Mouse (Mus musculus) kidney, postnatal 0 days (tissue): ENCODE results near the gene Clpx. TPM values are rescaled to one million over a fixed set of nuclear protein-coding genes. Genes with fewer than 3 reads are reported as not detected.

Source experiments
- ATAC-seq: fragments of 200-750 bp; cut with Nextera tagmentation; replicated peaks from 2 replicates; pipeline ENCODE4 v1.8.0; 2017; ENCODE audit warnings: low read depth, moderate number of reproducible peaks, moderate TSS enrichment, moderate library complexity; ENCODE audit not compliant: low FRiP score
- DNase-seq: peaks from one replicate; pipeline ENCODE4 v3.0.0-alpha.2; 2016; ENCODE audit warnings: low spot score
- H3K27ac ChIP-seq: fragments of 300-500 bp; sonication (generic); 2 replicates; pipeline ENCODE4 v1.5.1; 2014; ENCODE audit warnings: mild to moderate bottlenecking
- H3K27me3 ChIP-seq: fragments of 300-500 bp; sonication (generic); 2 replicates; pipeline ENCODE4 v1.6.1; 2014; ENCODE audit warnings: low read length, mixed read lengths; ENCODE audit not compliant: insufficient read depth
- H3K36me3 ChIP-seq: fragments of 300-500 bp; sonication (generic); 2 replicates; pipeline ENCODE4 v1.6.1; 2014; ENCODE audit warnings: low read length, mixed read lengths; ENCODE audit not compliant: insufficient read depth
- H3K4me1 ChIP-seq: fragments of 300-500 bp; sonication (generic); replicated peaks from 2 replicates; pipeline ENCODE4 v1.6.1; 2014; ENCODE audit warnings: antibody characterized with exemption, low read length, mixed read lengths; ENCODE audit not compliant: insufficient read depth
- H3K4me2 ChIP-seq: fragments of 300-500 bp; sonication (generic); 2 replicates; pipeline ENCODE4 v1.6.1; 2014; ENCODE audit warnings: mild to moderate bottlenecking, low read length, moderate library complexity, mixed read lengths
- H3K4me3 ChIP-seq: fragments of 300-500 bp; sonication (generic); replicated peaks from 2 replicates; pipeline ENCODE4 v1.5.1; 2014; ENCODE audit warnings: low read depth, low read length
- H3K9ac ChIP-seq: fragments of 300-500 bp; sonication (generic); 2 replicates; pipeline ENCODE4 v1.6.1; 2014; ENCODE audit warnings: low read depth, low read length
- H3K9me3 ChIP-seq: fragments of 300-500 bp; sonication (generic); replicated peaks from 2 replicates; pipeline ENCODE4 v1.6.1; 2016; ENCODE audit warnings: low read length, inconsistent platforms, mixed read lengths
- CTCF ChIP-seq: IDR thresholded peaks from 2 replicates; pipeline ENCODE4 v1.5.1; 2016; ENCODE audit warnings: antibody characterized with exemption, low read depth, mild to moderate bottlenecking, moderate library complexity
- WGBS: fragments of 180-500 bp; shearing (Covaris S2); extraction: QIAGEN DNeasy Blood & Tissue Kit; methylation state at CpG from one replicate; pipeline ENCODE4 v1.1.7; 2014; 5-methylcytosine and 5-hydroxymethylcytosine counted together
- polyA plus RNA-seq: library from polyadenylated mRNA; unstranded; fragments of >200 nt; fragmentation: Nextera tagmentation; extraction: Ambion mirVana; gene quantifications from 2 replicates; pipeline ENCODE4 v1.2.1, GENCODE M21; 2015

The Clpx gene
- polyA plus RNA-seq, 1 experiment from 2014 or later = 62.3 TPM

GRCm38 (mm10) chr9:65299650-65300049, 5.6 kb downstream of the Clpx start:
- WGBS = 98% methylated on average over 7 of the region's 7 CpGs
- no peak for DNase-seq
- no peak for ATAC-seq
- H3K9me3 ChIP-seq = no peaks in the 10 kb centered on the region
- H3K27me3 ChIP-seq = no peaks in the 10 kb centered on the region
- no peak overlapping the region for H3K9ac ChIP-seq
- no peak overlapping the region for H3K4me2 ChIP-seq
- TF ChIP-seq CTCF = no peak
- 0 out of 2 replicates have a peak, but pooled peaks cover 4% of the 10 kb centered on the region for H3K4me1 ChIP-seq
- H3K27ac ChIP-seq = no peak overlapping the region
- H3K36me3 ChIP-seq = peaks cover 26% of the 10 kb centered on the region; the same call in 1 of the 2 replicates
- no peak overlapping the region for H3K4me3 ChIP-seq

- TF ChIP-seq CTCF = no peak
- WGBS = 95% methylated on average over 4 of the region's 4 CpGs
These were observed 8.4 kb downstream of the Clpx start for GRCm38 (mm10) chr9:65302327-65302983.

GRCm38 (mm10) chr9:65303586-65303985, 9.5 kb downstream of the Clpx start:
- Histone ChIP-seq H3K4me2 (no peak overlapping the region), H3K4me3 (no peak overlapping the region), H3K27me3 (no peaks in the 10 kb centered on the region), H3K9ac (no peak overlapping the region), H3K36me3 (peaks cover 34% of the 10 kb centered on the region; the same call in 1 of the 2 replicates), H3K9me3 (no peaks in the 10 kb centered on the region), H3K4me1 (no peaks in the 10 kb centered on the region), H3K27ac (no peak overlapping the region)
- 87% methylated on average over 4 of the region's 4 CpGs for WGBS
- DNase-seq (no peak), ATAC-seq (no peak)
- no peak for TF ChIP-seq CTCF

More at GRCm38 (mm10) chr9:65302327-65302983, 8.4 kb downstream of the Clpx start:
- no peak overlapping the region for H3K27ac ChIP-seq
- no peaks in the 10 kb centered on the region for H3K9me3 ChIP-seq
- peaks cover 30% of the 10 kb centered on the region; the same call in 1 of the 2 replicates for H3K36me3 ChIP-seq
- no peak overlapping the region for H3K4me3 ChIP-seq
- DNase-seq (no peak), ATAC-seq (no peak)
- H3K9ac ChIP-seq = no peak overlapping the region
- H3K4me1 ChIP-seq = no peaks in the 10 kb centered on the region
- no peaks in the 10 kb centered on the region for H3K27me3 ChIP-seq
- no peak overlapping the region for H3K4me2 ChIP-seq

GRCm38 (mm10) chr9:65304300-65304699, 10.2 kb downstream of the Clpx start:
- H3K36me3 ChIP-seq = peaks cover 37% of the 10 kb centered on the region
- no peaks in the 10 kb centered on the region for H3K4me1 ChIP-seq
- H3K9ac ChIP-seq = no peak overlapping the region
- no peak for TF ChIP-seq CTCF
- ATAC-seq (no peak), DNase-seq (peak; percentile 17)
- H3K27me3 ChIP-seq = no peaks in the 10 kb centered on the region
- no peak overlapping the region for H3K4me3 ChIP-seq
- H3K4me2 ChIP-seq = no peak overlapping the region
- 59% methylated on average over 4 of the region's 4 CpGs for WGBS
- no peak overlapping the region for H3K27ac ChIP-seq
- no peaks in the 10 kb centered on the region for H3K9me3 ChIP-seq

GRCm38 (mm10) chr9:65306672-65307071, 12.6 kb downstream of the Clpx start:
- H3K4me2 ChIP-seq = no peak overlapping the region
- ATAC-seq (no peak), DNase-seq (no peak)
- no peaks in the 10 kb centered on the region for H3K4me1 ChIP-seq
- no peaks in the 10 kb centered on the region for H3K27me3 ChIP-seq
- TF ChIP-seq CTCF = no peak
- 91% methylated on average over 2 of the region's 2 CpGs for WGBS
- no peak overlapping the region for H3K9ac ChIP-seq
- H3K36me3 ChIP-seq = peaks cover 39% of the 10 kb centered on the region
- H3K4me3 ChIP-seq = no peak overlapping the region
- no peaks in the 10 kb centered on the region for H3K9me3 ChIP-seq
- no peak overlapping the region for H3K27ac ChIP-seq

GRCm38 (mm10) chr9:65308011-65308410, 14.0 kb downstream of the Clpx start:
- ATAC-seq = no peak

More at GRCm38 (mm10) chr9:65308011-65308410, 14.0 kb downstream of the Clpx start:
- H3K4me1 ChIP-seq = no peaks in the 10 kb centered on the region
- H3K4me3 ChIP-seq = no peak overlapping the region
- no peak overlapping the region for H3K9ac ChIP-seq
- no peaks in the 10 kb centered on the region for H3K27me3 ChIP-seq
- no peak for DNase-seq
- H3K36me3 ChIP-seq = peaks cover 37% of the 10 kb centered on the region
- 83% methylated on average over 1 of the region's 1 CpGs for WGBS
- TF ChIP-seq CTCF = no peak
- H3K9me3 ChIP-seq = no peaks in the 10 kb centered on the region
- no peak overlapping the region for H3K4me2 ChIP-seq
- H3K27ac ChIP-seq = no peak overlapping the region
